Mouse (Mus musculus): ENCODE results near the gene Bpifb6. TPM values are rescaled to one million over a fixed set of nuclear protein-coding genes. Genes with fewer than 3 reads are reported as not detected.

The Bpifb6 gene
- polyA plus RNA-seq (2015; fragmentation: Nextera tagmentation; extraction: Ambion mirVana): not detected in 2 replicates

DNA sequence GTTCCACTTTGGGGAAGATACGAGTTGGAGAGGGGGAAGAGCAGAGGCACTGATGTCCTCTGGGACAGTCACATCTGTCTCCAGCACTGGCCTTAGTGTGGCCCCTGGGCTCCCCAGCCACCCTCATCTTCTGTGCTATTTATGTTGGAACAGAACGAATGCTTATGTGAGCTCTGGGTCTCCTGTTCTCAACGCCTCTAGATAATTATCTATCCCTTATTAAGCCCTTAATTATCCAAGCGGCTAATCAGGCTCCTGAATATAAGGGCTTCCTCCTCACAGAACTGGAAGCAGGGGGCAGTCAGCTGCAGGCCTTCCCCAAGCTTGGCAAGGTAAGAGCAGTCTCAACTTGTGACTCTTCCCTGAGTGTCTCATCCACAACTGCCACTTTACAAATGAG, at the start of gene Bpifb6:
Gene Bpifb6, plus strand, starts transcription at position 301 of the 400 bp plus-strand sequence.
- no peaks in the 10 kb centered on the region for H3K36me3 ChIP-seq
- no peak within 1 kb of the TSS for H3K4me3 ChIP-seq
- no peak for ATAC-seq (ENCODE audit: low FRiP score, low read depth)
- WGBS: 72% methylated on average over 4 of the region's 4 CpGs
- no peaks in the 10 kb centered on the region for H3K4me1 ChIP-seq
- no peak within 1 kb of the TSS for H3K27ac ChIP-seq
- H3K9ac ChIP-seq: no peak within 1 kb of the TSS
- no peak within 1 kb of the TSS for H3K4me2 ChIP-seq (replicated peaks)
- H3K27me3 ChIP-seq: no peaks in the 10 kb centered on the region
- H3K9me3 ChIP-seq: no peaks in the 10 kb centered on the region

GRCm38 (mm10) chr2:153851030-153851360, 49.2 kb upstream of the Bpifb6 start:
- Histone ChIP-seq H3K9me3 (peaks cover 6% of the 10 kb centered on the region; the same call in 1 of the 2 replicates), H3K27me3 (no peaks in the 10 kb centered on the region), H3K9ac (no peak overlapping the region), H3K4me3 (no peak overlapping the region), H3K36me3 (no peaks in the 10 kb centered on the region), H3K4me1 (no peaks in the 10 kb centered on the region), H3K27ac (no peak overlapping the region), H3K4me2 (replicated peaks) (no peak overlapping the region)
- ATAC-seq (ENCODE audit: low FRiP score, low read depth): no peak
- 54% methylated on average over 4 of the region's 4 CpGs for WGBS

GRCm38 (mm10) chr2:153853544-153853943, 46.6 kb upstream of the Bpifb6 start:
- H3K36me3 ChIP-seq: no peaks in the 10 kb centered on the region
- H3K27me3 ChIP-seq: no peaks in the 10 kb centered on the region
- peaks cover 6% of the 10 kb centered on the region; the same call in 1 of the 2 replicates for H3K9me3 ChIP-seq
- H3K27ac ChIP-seq: no peak overlapping the region
- no peak overlapping the region for H3K4me2 ChIP-seq (replicated peaks)
- WGBS: 15% methylated on average over 5 of the region's 5 CpGs
- ATAC-seq (ENCODE audit: low FRiP score, low read depth): peak; percentile 50; the same call in 1 of the 2 replicates
- no peak overlapping the region for H3K9ac ChIP-seq
- no peaks in the 10 kb centered on the region for H3K4me1 ChIP-seq
- no peak overlapping the region for H3K4me3 ChIP-seq

DNA sequence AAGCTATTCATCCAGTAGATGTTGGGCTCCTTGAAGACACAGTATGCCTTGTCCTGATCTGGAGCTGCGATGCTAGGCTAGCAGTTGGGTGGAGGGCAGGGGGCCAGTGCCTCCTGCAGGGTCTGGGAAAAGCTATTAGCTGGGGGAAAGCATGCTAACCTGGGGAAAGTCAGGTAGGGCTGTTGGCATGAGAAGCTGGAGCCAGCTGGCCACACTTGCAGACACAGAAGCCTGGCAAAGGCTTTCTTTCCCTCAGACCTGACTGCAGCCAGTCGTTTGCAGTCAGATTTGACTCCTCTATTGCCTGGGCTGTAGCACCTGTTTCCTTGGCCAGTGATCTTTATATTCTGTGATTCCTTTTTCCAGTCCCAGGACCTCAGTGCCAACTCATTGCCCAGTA, 40.6 kb upstream of the Bpifb6 start:
- 71% methylated on average over 2 of the region's 2 CpGs for WGBS
- no peak overlapping the region for H3K4me3 ChIP-seq
- H3K4me1 ChIP-seq: no peaks in the 10 kb centered on the region
- H3K27ac ChIP-seq: no peak overlapping the region
- no peak overlapping the region for H3K4me2 ChIP-seq (replicated peaks)
- no peaks in the 10 kb centered on the region for H3K36me3 ChIP-seq
- no peaks in the 10 kb centered on the region for H3K9me3 ChIP-seq
- no peaks in the 10 kb centered on the region for H3K27me3 ChIP-seq
- ATAC-seq (ENCODE audit: low FRiP score, low read depth): no peak
- no peak overlapping the region; the same call in 1 of the 2 replicates for H3K9ac ChIP-seq

DNA sequence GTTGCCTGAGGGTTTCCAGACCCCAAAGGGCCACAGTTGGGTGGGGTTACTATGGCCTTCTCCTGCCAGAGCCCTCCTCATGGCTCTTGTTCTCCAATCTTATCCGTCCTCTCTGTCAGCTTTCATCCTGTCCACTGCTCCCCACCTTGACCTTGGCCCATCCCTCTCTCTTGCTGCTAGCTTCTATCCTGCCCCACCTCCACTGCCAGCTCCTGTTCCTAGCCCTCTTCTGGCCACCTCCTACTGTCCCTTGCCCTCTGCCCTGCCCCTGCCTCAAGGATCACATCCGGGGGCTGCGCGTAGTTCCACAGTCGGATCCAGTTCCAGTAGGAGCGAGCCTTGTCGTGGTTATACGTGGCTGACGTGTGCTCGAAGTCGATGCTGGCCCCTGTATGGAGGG, 39.9 kb upstream of the Bpifb6 start:
- WGBS: 90% methylated on average over 11 of the region's 11 CpGs
- H3K4me3 ChIP-seq: no peak overlapping the region
- no peak for ATAC-seq (ENCODE audit: low FRiP score, low read depth)
- H3K36me3 ChIP-seq: no peaks in the 10 kb centered on the region
- H3K27me3 ChIP-seq: no peaks in the 10 kb centered on the region
- H3K4me2 ChIP-seq (replicated peaks): no peak overlapping the region
- H3K9me3 ChIP-seq: no peaks in the 10 kb centered on the region
- no peaks in the 10 kb centered on the region for H3K4me1 ChIP-seq
- H3K9ac ChIP-seq: no peak overlapping the region
- H3K27ac ChIP-seq: no peak overlapping the region

- Histone ChIP-seq H3K9ac (no peak overlapping the region), H3K4me3 (no peak overlapping the region), H3K4me2 (replicated peaks) (no peak overlapping the region), H3K27ac (no peak overlapping the region), H3K9me3 (no peaks in the 10 kb centered on the region), H3K27me3 (no peaks in the 10 kb centered on the region), H3K36me3 (no peaks in the 10 kb centered on the region), H3K4me1 (no peaks in the 10 kb centered on the region)
- peak; percentile 44; the same call in 1 of the 2 replicates for ATAC-seq (ENCODE audit: low FRiP score, low read depth)
- 71% methylated on average over 3 of the region's 3 CpGs for WGBS
Observed at GRCm38 (mm10) chr2:153860715-153861114, 39.5 kb upstream of the Bpifb6 start.

GRCm38 (mm10) chr2:153861960-153862359, 38.2 kb upstream of the Bpifb6 start:
- H3K9ac ChIP-seq: no peak overlapping the region
- no peak overlapping the region for H3K4me2 ChIP-seq (replicated peaks)
- H3K4me3 ChIP-seq: no peak overlapping the region
- H3K4me1 ChIP-seq: no peaks in the 10 kb centered on the region
- no peaks in the 10 kb centered on the region for H3K9me3 ChIP-seq
- ATAC-seq (ENCODE audit: low FRiP score, low read depth): peak; percentile 75; the same call in 1 of the 2 replicates
- 74% methylated on average over 3 of the region's 3 CpGs for WGBS
- H3K36me3 ChIP-seq: no peaks in the 10 kb centered on the region
- H3K27me3 ChIP-seq: no peaks in the 10 kb centered on the region
- H3K27ac ChIP-seq: no peak overlapping the region

- Histone ChIP-seq H3K9ac (no peak within 1 kb of the TSS), H3K4me1 (no peaks in the 10 kb centered on the region), H3K36me3 (no peaks in the 10 kb centered on the region), H3K27me3 (no peaks in the 10 kb centered on the region), H3K27ac (no peak within 1 kb of the TSS), H3K4me2 (replicated peaks) (no peak within 1 kb of the TSS), H3K9me3 (no peaks in the 10 kb centered on the region), H3K4me3 (no peak within 1 kb of the TSS)
- ATAC-seq (ENCODE audit: low FRiP score, low read depth): no peak
- WGBS: 87% methylated on average over 4 of the region's 4 CpGs
Observed at GRCm38 (mm10) chr2:153870984-153871383, 29.2 kb upstream of the Bpifb6 start, which contains the start of gene Sun5. Gene Sun5 (minus strand): TSS chr2:153871084.

GRCm38 (mm10) chr2:153874745-153875144, 25.4 kb upstream of the Bpifb6 start, which contains the start of gene Bpifb2:
Gene Bpifb2 (plus strand): TSS chr2:153875045.
- no peaks in the 10 kb centered on the region for H3K36me3 ChIP-seq
- no peak for ATAC-seq (ENCODE audit: low FRiP score, low read depth)
- H3K4me2 ChIP-seq (replicated peaks): no peak within 1 kb of the TSS
- H3K4me1 ChIP-seq: no peaks in the 10 kb centered on the region
- no peaks in the 10 kb centered on the region for H3K9me3 ChIP-seq
- H3K27me3 ChIP-seq: no peaks in the 10 kb centered on the region
- no peak within 1 kb of the TSS for H3K9ac ChIP-seq
- H3K4me3 ChIP-seq: no peak within 1 kb of the TSS
- H3K27ac ChIP-seq: no peak within 1 kb of the TSS
- WGBS: 67% methylated on average over 9 of the region's 9 CpGs

- no peak overlapping the region for H3K27ac ChIP-seq
- no peaks in the 10 kb centered on the region for H3K27me3 ChIP-seq
- no peaks in the 10 kb centered on the region for H3K9me3 ChIP-seq
- no peak overlapping the region for H3K4me2 ChIP-seq (replicated peaks)
- ATAC-seq (ENCODE audit: low FRiP score, low read depth): no peak
- 69% methylated on average over 5 of the region's 5 CpGs for WGBS
- no peak overlapping the region for H3K4me3 ChIP-seq
- no peaks in the 10 kb centered on the region for H3K36me3 ChIP-seq
- no peaks in the 10 kb centered on the region for H3K4me1 ChIP-seq
- no peak overlapping the region for H3K9ac ChIP-seq
Observed at GRCm38 (mm10) chr2:153899111-153899510, 1.1 kb upstream of the Bpifb6 start.

- Histone ChIP-seq H3K4me3 (no peak overlapping the region), H3K9ac (no peak overlapping the region), H3K36me3 (no peaks in the 10 kb centered on the region), H3K9me3 (no peaks in the 10 kb centered on the region), H3K4me2 (replicated peaks) (no peak overlapping the region), H3K4me1 (no peaks in the 10 kb centered on the region), H3K27me3 (no peaks in the 10 kb centered on the region), H3K27ac (no peak overlapping the region)
- no peak for ATAC-seq (ENCODE audit: low FRiP score, low read depth)
- 79% methylated on average over 6 of the region's 6 CpGs for WGBS
Observed at GRCm38 (mm10) chr2:153902726-153903125, 2.5 kb downstream of the Bpifb6 start.

- H3K36me3 ChIP-seq: no peaks in the 10 kb centered on the region
- H3K4me1 ChIP-seq: no peaks in the 10 kb centered on the region
- ATAC-seq (ENCODE audit: low FRiP score, low read depth): no peak
- no peak overlapping the region for H3K27ac ChIP-seq
- H3K4me3 ChIP-seq: no peak overlapping the region
- H3K27me3 ChIP-seq: no peaks in the 10 kb centered on the region
- H3K9me3 ChIP-seq: no peaks in the 10 kb centered on the region
- WGBS: 83% methylated on average over 4 of the region's 4 CpGs
- no peak overlapping the region for H3K4me2 ChIP-seq (replicated peaks)
- H3K9ac ChIP-seq: no peak overlapping the region
Observed at GRCm38 (mm10) chr2:153906626-153907025, 6.4 kb downstream of the Bpifb6 start.

DNA sequence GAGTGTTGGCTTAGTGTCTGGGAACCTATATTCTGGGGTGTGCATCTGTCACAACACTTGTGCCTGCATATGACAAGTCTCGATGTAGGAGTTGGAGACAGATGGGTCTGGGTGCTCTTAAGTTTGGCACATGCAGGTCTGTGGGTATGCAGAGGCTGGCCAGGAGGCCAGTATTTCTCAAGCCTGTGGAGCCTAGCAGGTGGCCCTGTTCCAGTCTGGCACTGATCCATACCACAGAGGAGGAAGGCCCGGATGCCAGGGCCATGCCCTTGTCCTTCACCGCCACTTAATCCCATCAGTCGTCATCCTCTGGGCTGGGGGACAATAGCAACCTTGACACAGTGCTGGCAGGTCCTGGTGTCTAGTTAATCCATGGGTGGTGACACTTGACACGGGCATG, 14.0 kb downstream of the Bpifb6 start:
- ATAC-seq (ENCODE audit: low FRiP score, low read depth): no peak
- no peaks in the 10 kb centered on the region for H3K4me1 ChIP-seq
- no peaks in the 10 kb centered on the region for H3K27me3 ChIP-seq
- no peaks in the 10 kb centered on the region for H3K36me3 ChIP-seq
- H3K9ac ChIP-seq: no peak overlapping the region
- 74% methylated on average over 5 of the region's 5 CpGs for WGBS
- no peak overlapping the region for H3K4me2 ChIP-seq (replicated peaks)
- no peak overlapping the region for H3K27ac ChIP-seq
- no peaks in the 10 kb centered on the region for H3K9me3 ChIP-seq
- no peak overlapping the region for H3K4me3 ChIP-seq
